20 mouse cellular contexts compared by ENCODE assay signal in genomic region chr11:119164375-119164774, GRCm38 (mm10).
DNase-seq lines count a peak whose midpoint lies in the region; ATAC-seq and TF ChIP-seq lines count a peak whose summit lies in the region.
"Had no signal": no experiment of that assay in that cellular context is flagged by ENCODE, and none has a peak within 500 bp of the region (broad histone marks: within the 10 kb centered on the region; RNA-seq: fewer than 3 reads in every experiment).

No protein-coding gene starts in this region.

- no peak for TF ChIP-seq CTCF in layer of hippocampus, adult 2 months (conservative IDR thresholded peaks at IDR 0.05)

- no peak overlapping the region for H3K4me2 ChIP-seq in midbrain, embryonic 13.5 days (replicated peaks)
- H3K4me2 ChIP-seq in midbrain, embryonic 15.5 days, result no peak overlapping the region
- H3K4me2 ChIP-seq: embryonic facial prominence, embryonic 12.5 days; forebrain, embryonic 12.5 days; heart, embryonic 12.5 days had no signal

- H3K4me3 ChIP-seq in layer of hippocampus, adult 2 months, result no peak overlapping the region
- no peak overlapping the region for H3K4me3 ChIP-seq in midbrain, embryonic 13.5 days (replicated peaks)
- no peak overlapping the region for H3K4me3 ChIP-seq in midbrain, embryonic 15.5 days
- H3K4me3 ChIP-seq: embryonic facial prominence, embryonic 12.5 days; forebrain, embryonic 12.5 days; heart, adult 2 months; heart, embryonic 12.5 days; hindbrain, embryonic 10.5 days had no signal

- H3K9me3 ChIP-seq in midbrain, embryonic 13.5 days, result no peaks in the 10 kb centered on the region
- no peaks in the 10 kb centered on the region for H3K9me3 ChIP-seq in midbrain, embryonic 15.5 days
- H3K9me3 ChIP-seq: embryonic facial prominence, embryonic 12.5 days; forebrain, embryonic 12.5 days; heart, embryonic 12.5 days; hindbrain, embryonic 10.5 days had no signal

- peak overlapping the region; percentile 41; the same call in 1 of the 2 replicates for H3K27ac ChIP-seq in layer of hippocampus, adult 2 months
- 0 out of 2 replicates have a peak overlapping the region, but pooled peaks have one; percentile 5 for H3K27ac ChIP-seq in midbrain, embryonic 13.5 days
- no peak overlapping the region for H3K27ac ChIP-seq in midbrain, embryonic 15.5 days
- H3K27ac ChIP-seq: heart, adult 2 months; hindbrain, embryonic 10.5 days had no signal

- H3K27me3 ChIP-seq in midbrain, embryonic 13.5 days, result no peaks in the 10 kb centered on the region
- H3K27me3 ChIP-seq in midbrain, embryonic 15.5 days (replicated peaks), result no peaks in the 10 kb centered on the region
- H3K27me3 ChIP-seq: embryonic facial prominence, embryonic 12.5 days; forebrain, embryonic 12.5 days; heart, embryonic 12.5 days had no signal

- no peak for ATAC-seq in CD4-positive, CD25-positive, alpha-beta regulatory T cell, adult 4 months
- ATAC-seq in midbrain, embryonic 13.5 days, result no peak
- ATAC-seq in midbrain, embryonic 15.5 days (replicated peaks), result no peak
- ATAC-seq: forebrain, postnatal 0 days had no signal

- H3K36me3 ChIP-seq in midbrain, embryonic 13.5 days, result no peaks in the 10 kb centered on the region
- H3K36me3 ChIP-seq in midbrain, embryonic 15.5 days (replicated peaks), result no peaks in the 10 kb centered on the region
- H3K36me3 ChIP-seq: embryonic facial prominence, embryonic 12.5 days; forebrain, embryonic 12.5 days; G1E; heart, embryonic 12.5 days; hindbrain, embryonic 10.5 days had no signal

- peak; percentile 38 for DNase-seq in CD4-positive, CD25-positive, alpha-beta regulatory T cell, adult 2 months (ENCODE audit: low read depth, low spot score)
- no peak for DNase-seq in layer of hippocampus, adult 2 months (ENCODE audit: low spot score in 2 of 2)
- DNase-seq in layer of hippocampus, adult 8-10 months (ENCODE audit: low spot score in 2 of 2), result no peak
- no peak for DNase-seq in thymus, postnatal 4 days
- DNase-seq: adrenal gland, adult 8-10 months; B cell, adult 2 months; cerebellum, adult 8-10 months; cerebellum, postnatal 14 days; embryo, embryonic 11 days; forebrain, postnatal 0 days; gastrocnemius, postnatal 14 days; heart, adult 2 months had no signal

- H3K4me1 ChIP-seq in midbrain, embryonic 13.5 days (replicated peaks), result peaks cover 27% of the 10 kb centered on the region
- H3K4me1 ChIP-seq in midbrain, embryonic 15.5 days, result peaks cover 19% of the 10 kb centered on the region; the same call in 1 of the 2 replicates

- no peak overlapping the region for H3K9ac ChIP-seq in midbrain, embryonic 13.5 days (replicated peaks)
- no peak overlapping the region for H3K9ac ChIP-seq in midbrain, embryonic 15.5 days
- H3K9ac ChIP-seq: forebrain, embryonic 12.5 days; forebrain, postnatal 0 days; heart, embryonic 12.5 days had no signal

- WGBS in midbrain, embryonic 13.5 days, result 91% methylated on average over 7 of the region's 7 CpGs
- 93% methylated on average over 7 of the region's 7 CpGs for WGBS in midbrain, embryonic 15.5 days
